Mouse (Mus musculus): ENCODE data around the gene Gspt1.
"Not testable (repeated sequence)": the region's sequence is repeated elsewhere in the genome, so short reads cannot be mapped to it uniquely, and the experiment has no call there.

Gspt1 gene

DNA sequence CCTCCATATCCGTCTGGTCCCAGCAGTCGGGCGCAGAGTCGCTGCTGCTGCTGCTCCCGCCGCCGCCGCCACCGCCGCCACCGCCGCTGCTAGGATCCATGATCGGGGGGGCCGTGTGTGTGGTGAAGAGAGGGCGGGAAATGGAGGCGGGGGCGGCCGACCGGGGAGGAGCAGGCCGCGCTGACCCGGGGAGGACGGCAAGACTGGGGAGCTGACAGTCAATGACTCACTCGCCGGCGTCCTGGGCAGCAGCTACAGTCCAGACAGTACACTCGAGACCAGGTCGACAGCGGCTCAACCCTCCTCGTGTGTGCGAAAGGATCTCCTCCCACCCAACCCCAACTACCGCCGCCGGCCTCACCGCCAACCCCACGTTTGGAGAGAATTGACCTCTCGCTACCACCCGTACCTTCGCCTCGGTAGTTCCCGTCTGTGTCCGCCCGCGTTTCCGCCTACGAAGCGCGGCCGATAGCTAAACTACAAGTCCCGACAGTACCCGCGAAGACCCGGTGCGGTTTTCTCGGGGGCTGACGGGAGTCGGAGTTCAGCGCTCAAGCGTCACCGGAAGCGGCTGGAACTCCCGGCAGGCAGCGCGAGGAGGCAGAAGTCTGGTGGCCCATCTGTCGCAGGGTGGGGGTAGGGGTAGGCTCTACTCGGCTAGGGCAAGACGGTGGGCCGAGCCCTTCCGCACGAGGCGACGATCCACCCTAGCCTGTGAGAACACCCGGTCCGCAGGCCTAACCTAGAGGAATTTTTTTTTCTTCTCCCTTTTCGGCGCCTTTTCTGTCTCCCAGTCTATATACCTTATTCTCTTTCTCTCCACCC is at the start of gene Gspt1:
TSS of gene Gspt1 (minus strand) at position 428 of the 825 bp plus-strand sequence.
- CTCF ChIA-PET = interaction anchor here (0.6 kb wide), 1 partner anchor 78 kb away, joined by 4 read pairs; no protein-coding TSS in a partner anchor

DNA sequence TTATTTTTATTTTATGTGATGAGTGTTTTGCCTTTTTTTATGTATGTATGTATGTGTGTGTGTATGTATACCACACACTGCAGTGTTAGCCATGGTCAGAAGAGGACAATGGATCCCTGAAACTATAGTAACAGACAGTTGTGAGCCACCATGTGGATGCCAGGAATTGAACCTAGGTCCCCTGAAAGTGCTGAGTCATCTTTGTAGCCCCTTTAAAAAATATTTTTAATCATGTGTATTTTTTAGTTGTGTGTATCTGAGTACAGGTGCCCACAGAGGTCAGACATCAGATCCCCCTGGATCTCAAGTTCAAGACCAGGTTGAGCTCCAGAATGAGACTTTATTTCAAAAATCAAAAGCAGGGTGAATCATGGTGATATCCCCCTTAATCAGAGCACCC is 49.6 kb upstream of the Gspt1 start:
- CTCF ChIA-PET = no interaction called here

DNA sequence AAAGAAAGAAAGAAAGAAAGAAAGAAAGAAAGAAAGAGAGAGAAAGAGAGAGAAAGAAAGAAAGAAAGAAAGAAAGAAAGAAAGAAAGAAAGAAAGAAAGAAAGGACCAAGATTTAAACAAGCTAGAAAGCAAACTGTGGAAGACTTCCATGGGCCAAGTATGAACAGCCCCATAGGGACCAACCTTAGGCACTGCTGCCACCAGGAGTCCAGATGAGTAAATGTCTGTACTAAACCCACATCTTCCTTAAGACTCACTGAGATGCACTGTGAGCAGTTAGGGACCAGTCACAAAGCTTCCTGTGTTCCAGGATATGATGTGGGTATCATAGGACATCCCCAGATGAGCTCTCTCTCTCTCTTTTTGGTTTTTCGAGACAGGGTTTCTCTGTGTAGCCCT is 43.6 kb upstream of the Gspt1 start:
- CTCF ChIA-PET = interaction anchor here (0.6 to 0.7 kb wide), 2 partner anchors 16 to 732 kb away, joined by 4 to 5 read pairs; no protein-coding TSS in a partner anchor

DNA sequence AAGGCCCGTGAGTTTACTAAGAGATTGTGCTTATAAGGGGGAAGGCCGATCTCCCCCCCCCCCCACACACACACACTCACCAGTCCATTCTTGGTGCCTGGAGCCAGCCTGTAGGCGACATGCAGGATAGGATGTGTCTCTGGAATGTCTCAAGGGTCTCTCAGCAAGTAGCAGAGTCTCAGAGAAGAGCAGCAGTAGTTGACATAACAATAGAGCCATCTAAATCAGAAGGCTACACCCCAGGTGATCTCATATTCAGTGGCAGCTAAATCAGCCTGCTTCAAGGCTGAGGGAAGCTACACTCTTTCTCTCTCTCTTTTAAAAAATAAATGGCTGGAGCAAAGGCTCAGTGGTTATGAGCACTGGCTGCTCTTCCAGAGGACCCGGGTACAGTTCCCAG is 41.5 kb upstream of the Gspt1 start:
- CTCF ChIA-PET = not testable (repeated sequence)

DNA sequence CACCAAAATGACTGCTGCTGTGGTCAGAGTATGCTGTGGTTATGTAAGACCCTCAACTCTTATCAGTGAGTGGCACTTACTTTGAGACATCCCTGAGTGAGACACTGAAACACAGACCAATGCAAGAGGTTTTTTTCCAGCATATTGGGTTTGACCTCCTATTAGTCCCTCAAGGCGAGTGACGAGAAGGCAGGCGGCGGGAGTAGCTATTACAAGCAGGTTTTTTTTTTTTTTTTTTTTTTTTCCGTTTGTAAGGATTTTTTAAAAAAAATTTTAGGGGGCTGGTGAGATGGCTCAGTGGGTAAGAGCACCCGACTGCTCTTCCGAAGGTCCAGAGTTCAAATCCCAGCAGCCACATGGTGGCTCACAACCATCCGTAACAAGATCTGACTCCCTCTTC is 34.7 kb upstream of the Gspt1 start:
- CTCF ChIA-PET = not testable (repeated sequence)

DNA sequence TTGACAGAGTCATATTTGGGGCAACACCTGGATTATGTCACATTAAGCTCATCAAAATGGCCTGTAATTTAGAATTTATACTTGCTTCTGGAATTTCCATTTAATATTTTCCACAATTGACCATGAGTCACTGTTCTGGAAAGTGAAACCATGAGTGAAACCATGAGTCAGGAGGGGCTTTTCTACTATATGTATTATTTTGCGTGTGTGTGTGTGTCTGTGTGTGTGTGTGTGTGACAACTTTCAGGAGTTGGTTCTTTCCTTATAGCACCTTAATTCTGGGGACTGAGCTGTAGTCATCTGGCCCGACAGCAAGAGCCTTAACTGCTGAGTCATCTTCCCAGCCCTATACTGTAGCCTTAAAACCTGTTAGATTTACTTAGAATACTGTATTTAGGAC is 31.8 kb upstream of the Gspt1 start:
- CTCF ChIA-PET = no interaction called here

DNA sequence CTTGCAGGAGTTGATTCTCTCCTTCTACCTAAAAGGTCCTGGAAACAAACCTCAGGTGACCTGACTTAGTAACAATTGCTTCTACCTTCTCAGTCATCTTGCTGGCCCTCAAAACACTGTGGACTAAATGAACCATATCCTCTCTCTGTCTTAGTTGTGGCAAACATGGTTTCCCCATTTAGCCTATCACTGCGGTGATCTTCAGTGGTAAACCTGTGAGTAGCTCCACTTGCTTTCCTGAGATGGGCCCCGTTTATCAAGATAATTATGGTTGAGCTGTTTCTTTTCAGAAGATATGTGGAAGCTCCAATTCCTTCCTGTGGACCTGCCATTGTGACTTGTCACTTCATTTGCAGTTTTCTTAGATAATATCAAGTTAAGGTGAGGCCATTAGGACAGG is 30.8 kb upstream of the Gspt1 start:
- CTCF ChIA-PET = no interaction called here

DNA sequence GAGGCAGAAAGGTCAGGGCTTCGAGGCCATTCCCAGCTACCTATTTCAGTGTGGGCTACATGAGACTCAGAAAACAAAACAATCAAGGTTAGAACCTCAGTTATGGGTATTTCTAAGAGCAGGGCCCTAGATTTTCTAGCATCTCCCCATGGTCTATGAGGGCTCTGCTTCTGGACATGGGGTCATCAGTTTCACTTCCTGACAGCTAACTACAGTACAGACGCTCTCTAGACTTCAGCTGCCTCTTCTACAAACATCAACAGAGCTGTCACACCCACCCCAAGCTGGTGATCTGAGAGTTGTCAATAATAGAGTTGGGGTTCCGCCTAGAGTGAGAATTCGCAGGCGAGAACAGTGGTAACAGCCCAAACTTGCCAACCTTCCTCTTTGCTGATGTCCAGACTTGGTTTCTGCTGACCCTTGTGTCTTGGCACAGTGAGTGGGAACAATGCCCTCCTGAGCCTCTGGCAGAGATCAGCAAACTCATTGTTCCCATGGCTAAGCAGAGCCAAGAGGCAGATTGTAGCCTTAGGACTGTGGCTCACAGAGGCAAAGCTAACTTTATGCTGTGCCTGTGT is 28.6 kb upstream of the Gspt1 start:
- CTCF ChIA-PET = interaction anchor here (0.7 kb wide), 2 partner anchors 64 to 756 kb away, joined by 3 to 8 read pairs; no protein-coding TSS in a partner anchor

DNA sequence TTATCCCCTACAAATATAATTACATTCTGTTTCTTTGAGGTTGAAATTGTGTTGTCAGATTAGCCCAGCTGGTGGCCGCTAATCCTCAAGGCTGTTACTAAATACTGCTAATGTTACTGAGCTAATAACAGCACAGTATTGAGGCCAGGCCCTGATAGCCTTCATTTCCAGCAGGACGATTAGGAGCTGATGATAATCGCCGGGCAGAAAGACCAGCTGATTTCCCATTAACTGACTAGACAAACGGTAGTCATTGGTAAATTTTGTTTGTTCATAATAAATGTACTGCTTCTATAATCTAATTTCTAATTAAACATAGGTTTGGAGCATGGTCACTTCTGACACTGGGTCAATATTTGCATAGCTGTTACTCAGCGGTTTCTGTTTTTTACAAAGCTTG is 24.7 kb upstream of the Gspt1 start:
- CTCF ChIA-PET = interaction anchor here (0.6 to 1.2 kb wide), 2 partner anchors 20 to 245 kb away, joined by 3 read pairs; no protein-coding TSS in a partner anchor

DNA sequence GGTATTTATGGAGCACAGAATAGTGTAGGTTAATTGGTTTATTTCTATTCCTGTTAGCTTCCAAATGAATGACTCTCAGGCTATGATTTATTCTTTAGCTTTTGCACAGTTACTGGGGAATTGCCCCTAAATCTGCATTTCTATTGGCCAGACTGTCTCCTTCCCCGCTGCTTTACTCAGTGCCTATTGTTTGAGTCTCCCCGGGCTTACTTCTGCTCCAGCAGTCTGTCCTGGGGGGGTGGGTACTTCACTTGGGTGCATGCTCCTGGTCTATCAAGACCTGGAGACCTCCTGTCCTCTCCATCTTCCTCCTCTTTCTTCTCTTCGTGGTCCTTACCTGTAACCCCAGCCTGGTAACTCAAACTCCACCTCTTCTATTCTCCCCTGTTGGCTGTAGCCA is 22.8 kb upstream of the Gspt1 start:
- CTCF ChIA-PET = no interaction called here

DNA sequence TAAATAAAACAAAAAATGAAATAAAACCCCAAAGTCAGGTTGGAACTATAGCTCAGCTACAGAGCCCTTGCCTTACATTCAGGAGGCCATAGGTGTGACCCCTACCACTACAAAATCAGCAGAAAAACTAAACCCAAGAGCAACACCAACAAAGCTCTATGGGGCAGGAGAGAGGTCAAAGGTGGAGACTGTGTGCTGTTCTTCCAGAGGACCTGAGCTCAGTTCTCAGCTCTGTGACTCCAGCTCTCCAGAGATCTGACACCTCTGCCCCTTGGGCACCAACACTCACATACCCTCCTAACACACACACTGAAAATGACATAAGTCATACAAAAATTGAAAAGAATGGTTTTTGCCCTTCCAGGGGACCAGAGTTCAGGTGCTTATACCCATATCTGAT is 16.9 kb upstream of the Gspt1 start:
- CTCF ChIA-PET = no interaction called here

DNA sequence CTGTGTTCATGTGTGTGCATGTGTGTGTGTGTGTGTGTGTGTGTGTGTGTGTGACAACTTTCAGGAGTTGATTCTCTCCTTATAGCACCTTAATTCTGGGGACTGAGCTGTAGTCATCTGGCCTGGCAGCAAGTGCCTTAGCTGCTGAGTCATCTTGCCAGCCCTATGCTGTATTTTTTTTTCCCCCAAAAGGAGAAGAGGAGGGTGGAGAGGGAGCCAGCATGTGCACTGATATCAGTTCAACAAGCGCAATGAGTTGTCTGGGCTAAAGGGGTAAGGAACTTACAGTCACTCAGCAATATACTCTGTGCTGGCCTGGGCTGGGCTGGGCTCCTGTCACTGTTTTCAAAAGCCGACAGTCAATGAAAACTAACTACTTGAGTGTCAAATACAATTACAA is 16.5 kb upstream of the Gspt1 start:
- CTCF ChIA-PET = no interaction called here

DNA sequence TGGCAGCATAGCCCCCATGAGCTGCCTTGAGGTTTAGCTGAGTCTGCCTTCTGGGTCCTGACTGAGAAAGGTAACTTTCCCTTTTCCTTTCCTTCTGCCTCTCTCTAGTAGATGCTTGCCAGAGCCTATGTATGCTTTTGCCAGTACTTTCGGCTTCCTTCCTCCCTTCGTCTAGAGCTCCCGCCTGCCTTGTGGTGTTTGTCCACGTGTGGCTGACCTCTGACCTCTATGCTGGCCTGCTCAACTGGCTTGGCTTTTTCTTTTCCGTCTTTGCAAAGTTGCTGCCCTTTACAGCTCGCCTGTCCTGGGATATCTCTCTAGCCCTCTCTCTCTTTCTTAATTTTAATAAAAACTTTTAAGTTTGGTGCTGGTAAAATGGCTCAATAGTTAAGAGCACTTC is 15.7 kb upstream of the Gspt1 start:
- CTCF ChIA-PET = interaction anchor here (0.6 kb wide), 1 partner anchor 434 kb away, joined by 3 read pairs; no protein-coding TSS in a partner anchor

DNA sequence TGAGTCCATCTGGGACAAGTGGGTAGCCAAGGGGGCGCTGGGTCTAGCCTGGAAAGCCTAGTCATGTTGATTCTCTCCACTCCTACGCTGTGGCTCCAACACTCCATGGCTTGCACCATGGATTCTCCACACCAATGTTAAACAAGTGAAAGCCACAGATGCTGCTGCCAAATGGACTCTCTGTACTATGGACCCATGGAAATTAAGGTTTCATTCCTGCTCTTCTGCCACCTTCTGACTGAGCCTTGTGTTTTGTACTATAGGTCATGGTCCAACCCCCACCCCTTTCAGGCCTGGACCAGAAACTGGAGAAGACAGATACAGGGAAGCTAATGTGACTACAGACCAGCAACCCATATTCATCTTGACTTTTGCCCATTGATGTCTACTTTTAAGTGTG is 12.4 kb upstream of the Gspt1 start:
- CTCF ChIA-PET = interaction anchor here (0.6 kb wide), 1 partner anchor 270 kb away, joined by 5 read pairs; no protein-coding TSS in a partner anchor

DNA sequence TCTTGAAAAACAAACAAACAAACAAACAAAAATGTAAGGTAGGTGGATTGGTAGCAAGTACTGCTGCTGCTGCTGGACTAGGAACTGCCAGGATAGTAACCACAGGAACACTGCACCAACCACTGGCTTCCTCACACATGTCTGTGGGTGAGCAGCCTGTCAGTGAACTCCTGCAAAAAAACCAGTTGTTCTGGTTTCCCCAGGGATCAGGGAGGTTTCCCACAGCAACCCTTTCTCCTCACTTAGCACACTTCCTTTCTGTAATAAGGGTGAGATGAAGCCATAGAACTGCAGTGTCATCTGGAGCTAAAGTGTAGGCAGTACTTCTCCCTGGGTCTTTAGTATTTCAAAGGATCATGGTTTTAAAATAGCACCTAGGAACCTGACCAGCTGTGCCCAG is 9.1 kb upstream of the Gspt1 start:
- CTCF ChIA-PET = no interaction called here

DNA sequence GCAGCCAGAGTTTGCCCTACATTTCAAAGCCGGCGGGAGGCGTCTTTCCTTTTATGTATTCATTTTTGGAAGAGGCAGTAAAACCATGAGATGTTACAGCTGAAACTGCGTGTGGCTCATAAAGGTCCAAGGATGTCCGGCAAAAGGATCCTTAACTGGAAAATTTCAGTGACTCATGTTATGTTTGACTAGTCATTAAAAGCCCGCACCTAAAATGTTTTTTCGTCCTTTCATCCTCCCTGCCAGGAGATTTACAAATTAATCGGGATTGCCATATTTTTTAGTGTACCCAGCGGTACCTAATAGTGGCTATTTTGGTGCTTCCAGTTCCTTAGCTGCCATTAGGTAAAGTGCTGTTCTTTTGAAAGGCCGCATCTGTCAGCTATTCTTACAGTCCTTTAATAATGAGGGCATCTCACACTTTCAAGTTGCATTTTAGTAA is 619 bp upstream of the Gspt1 start:
- CTCF ChIA-PET = interaction anchor here (0.6 kb wide), 1 partner anchor 77 kb away, joined by 4 read pairs; no protein-coding TSS in a partner anchor

DNA sequence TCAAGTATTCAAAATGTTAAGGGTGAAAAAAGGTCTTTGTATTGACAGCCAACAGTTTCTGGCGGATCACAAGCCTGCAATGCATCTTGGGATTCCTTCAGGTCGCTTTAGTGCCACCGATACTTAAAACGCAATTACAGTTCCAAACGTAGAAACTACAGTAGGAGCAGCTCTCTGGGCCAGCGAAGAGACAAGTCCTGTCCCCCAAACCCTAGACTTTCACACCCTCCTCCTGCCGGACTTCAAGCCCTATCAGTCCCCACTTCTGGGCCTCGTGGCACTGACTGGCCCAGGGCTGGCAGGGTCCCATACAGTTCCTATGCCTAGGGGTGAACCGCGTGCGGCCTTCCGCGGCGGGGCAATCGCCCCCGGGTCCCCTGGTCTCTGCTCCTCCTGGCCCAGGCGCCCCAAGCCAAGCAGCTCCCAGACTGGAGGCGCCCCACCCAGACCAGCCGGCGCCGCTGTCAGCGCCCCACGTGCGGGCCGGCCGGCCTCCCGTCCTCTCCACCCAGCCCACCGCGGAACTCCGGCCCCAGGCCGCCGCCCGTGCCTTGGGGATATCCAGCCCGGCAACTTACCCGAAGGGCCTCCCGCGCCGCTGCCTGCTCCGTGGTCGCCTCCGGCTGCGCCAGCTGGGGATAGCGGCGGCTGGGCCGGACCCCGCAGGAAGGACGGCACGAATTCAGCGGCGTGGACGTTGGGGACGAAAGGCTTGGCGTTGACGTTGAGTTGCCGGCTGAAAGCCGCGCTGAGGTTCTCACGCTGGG is 877 bp downstream of the Gspt1 start:
- CTCF ChIA-PET = no interaction called here

DNA sequence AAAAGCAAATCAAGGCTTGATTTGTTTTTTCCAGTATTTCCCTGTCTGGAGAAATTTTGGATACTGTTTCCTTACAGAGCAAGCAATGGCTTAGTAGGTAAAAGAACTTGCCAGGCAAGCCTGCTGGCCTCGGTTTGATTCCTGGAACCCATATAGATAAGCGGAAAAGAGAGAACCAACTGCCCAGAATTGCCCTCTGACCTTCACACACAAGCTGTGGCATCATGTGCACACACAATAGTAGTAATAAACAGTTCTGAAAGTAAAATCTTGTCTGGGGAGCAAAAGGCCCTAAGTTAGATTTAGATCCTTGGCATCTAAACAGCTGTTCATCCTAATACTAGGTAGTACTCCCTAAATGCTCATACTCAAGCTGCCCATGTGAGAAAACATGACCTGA is 6.3 kb downstream of the Gspt1 start:
- CTCF ChIA-PET = no interaction called here

DNA sequence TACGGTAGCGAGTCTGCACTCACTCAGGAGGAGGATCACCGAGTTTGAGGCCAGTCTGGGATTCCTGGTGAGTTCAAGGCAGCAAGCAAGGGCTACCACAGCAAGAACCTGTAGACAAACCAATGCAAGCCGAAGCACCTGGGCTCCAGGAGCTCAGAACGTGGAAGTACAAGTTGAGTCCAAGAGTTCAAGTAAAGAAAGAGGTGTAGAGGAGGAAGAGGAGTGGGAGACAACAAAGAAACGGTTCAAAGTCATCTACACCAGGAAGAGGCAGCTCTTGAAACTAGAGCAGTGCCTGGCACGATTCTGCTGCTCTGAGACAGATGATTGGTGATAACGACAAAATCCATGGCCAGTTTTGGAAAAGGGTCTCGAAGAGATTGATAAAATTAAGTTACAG is 8.4 kb downstream of the Gspt1 start:
- CTCF ChIA-PET = interaction anchor here (0.6 kb wide), 1 partner anchor 15 kb away, joined by 8 read pairs; no protein-coding TSS in a partner anchor

DNA sequence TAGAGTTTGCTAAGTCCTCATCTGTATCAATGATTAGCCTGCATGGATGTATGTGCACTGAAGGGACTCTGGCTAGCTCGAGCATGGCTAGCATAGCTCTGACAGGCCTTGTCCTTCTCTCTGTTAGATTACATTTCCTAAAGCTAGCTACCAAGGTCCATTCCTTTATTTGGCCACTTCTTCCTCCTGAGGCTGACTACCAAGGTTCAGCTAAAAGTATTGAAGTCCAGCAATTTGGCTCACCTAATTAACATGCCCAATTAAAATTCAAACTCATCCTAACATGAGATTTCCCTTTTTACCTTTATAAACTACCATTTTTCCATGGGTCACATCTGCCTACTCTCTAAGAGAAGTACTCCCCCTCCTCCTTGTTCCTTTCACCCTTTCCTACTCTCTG is 11.7 kb downstream of the Gspt1 start:
- CTCF ChIA-PET = interaction anchor here (1.4 kb wide), 1 partner anchor 16 kb away, joined by 3 read pairs; no protein-coding TSS in a partner anchor

DNA sequence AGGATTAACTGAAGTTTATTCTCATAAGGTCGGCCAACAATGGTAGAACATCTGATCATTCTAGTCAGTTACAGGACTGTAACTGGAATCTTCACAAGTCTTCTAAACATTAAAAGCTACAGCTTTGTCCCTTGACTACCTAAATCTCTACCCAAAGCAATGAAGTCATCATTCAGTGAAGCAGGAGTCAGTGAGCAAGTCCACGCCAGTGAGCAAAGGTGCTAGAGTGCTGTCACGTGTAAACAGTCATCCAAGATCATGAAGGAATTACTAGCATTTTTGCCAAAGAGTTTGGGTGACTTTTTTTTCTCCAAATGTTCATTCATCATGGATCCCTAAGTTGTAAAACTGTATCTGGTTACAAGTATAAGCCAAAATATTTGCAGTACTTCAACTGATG is 36.3 kb downstream of the Gspt1 start:
- CTCF ChIA-PET = no interaction called here
